Mouse (Mus musculus) brain, embryonic 14.5 days (tissue): ENCODE data around the gene Gm10639.
"Not testable (repeated sequence)": the region's sequence is repeated elsewhere in the genome, so short reads cannot be mapped to it uniquely, and the experiment has no call there.

ENCODE experiments used
- CTCF ChIP-seq: fragments of 200-500 bp; IDR thresholded peaks from 2 replicates; pipeline ENCODE4 v1.5.1; 2012; ENCODE audit warnings: inconsistent platforms, mild to moderate bottlenecking, moderate library complexity, borderline replicate concordance; ENCODE audit not compliant: insufficient read depth, insufficient read length; ENCODE audit errors: extremely low read depth
- POLR2A ChIP-seq: fragments of 200-500 bp; IDR thresholded peaks from 2 replicates; pipeline ENCODE4 v1.6.1; 2012; ENCODE audit warnings: mild to moderate bottlenecking, inconsistent platforms, borderline replicate concordance; ENCODE audit not compliant: poor library complexity, insufficient read depth, insufficient read length, severe bottlenecking; ENCODE audit errors: extremely low read depth

DNA sequence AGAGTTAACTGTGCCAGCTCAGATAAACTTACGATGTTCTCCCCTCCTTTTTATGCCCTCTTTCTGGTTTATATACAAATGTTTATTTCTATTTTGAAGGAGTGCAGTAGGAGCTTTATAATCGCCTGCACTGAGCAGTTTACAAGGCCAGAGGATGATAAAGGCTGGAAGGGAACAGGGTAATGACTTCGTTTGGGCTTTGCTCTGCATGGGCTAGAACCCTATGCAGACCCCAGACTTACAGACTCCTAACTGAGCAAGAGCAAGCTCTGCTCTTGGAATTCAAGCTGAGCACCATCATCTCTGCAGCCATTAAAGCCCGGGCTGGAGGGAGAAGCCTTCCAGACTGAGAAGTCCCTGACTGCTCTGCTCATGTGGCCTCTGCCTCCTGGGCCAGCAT lies 55.5 kb downstream of the Gm10639 start:
- TF ChIP-seq POLR2A, CTCF: not testable (repeated sequence)
